In genomic region chr2:20446180-20446579, GRCm38 (mm10) we compare ENCODE assay signal across 15 mouse cellular contexts.
DNase-seq lines count a peak whose midpoint lies in the region; ATAC-seq and TF ChIP-seq lines count a peak whose summit lies in the region.
"Had no signal": no experiment of that assay in that cellular context is flagged by ENCODE, and none has a peak within 500 bp of the region (broad histone marks: within the 10 kb centered on the region; RNA-seq: fewer than 3 reads in every experiment).

No protein-coding gene starts in this region.

- peak overlapping the region; percentile 26; the same call in 1 of the 2 replicates for H3K27ac ChIP-seq in heart, embryonic 15.5 days
- H3K27ac ChIP-seq in heart, embryonic 12.5 days (ENCODE audit: poor library complexity, severe bottlenecking), result no peak overlapping the region
- H3K27ac ChIP-seq in left cerebral cortex, adult 2 months, result no peak overlapping the region
- H3K27ac ChIP-seq in brown adipose tissue, adult 24 weeks (replicated peaks; ENCODE audit: low read depth, low read length), result peak overlapping the region; percentile 91; the same call in 1 of the 2 replicates
- H3K27ac ChIP-seq: forebrain, embryonic 15.5 days; liver, embryonic 15.5 days; neural tube, embryonic 12.5 days had no signal

- DNase-seq in left cerebral cortex, adult 2 months (ENCODE audit: extremely low spot score in 1 of 2, low spot score in 2 of 2), result no peak
- DNase-seq in left cerebral cortex, postnatal 10 days (ENCODE audit: extremely low spot score in 1 of 2, low spot score in 2 of 2), result no peak
- peak; percentile 10 for DNase-seq in A20 (ENCODE audit: low read depth, low spot score)
- DNase-seq in cerebellum, adult 11 months, result no peak
- DNase-seq in layer of hippocampus, postnatal 14 days (ENCODE audit: low spot score in 2 of 2), result no peak
- DNase-seq: adrenal gland, postnatal 25 days had no signal

- peak; percentile 22 for TF ChIP-seq CTCF in left cerebral cortex, adult 2 months (IDR thresholded peaks at IDR 0.05)

- no peak overlapping the region for H3K4me3 ChIP-seq in heart, embryonic 15.5 days
- no peak overlapping the region for H3K4me3 ChIP-seq in heart, embryonic 12.5 days
- no peak overlapping the region for H3K4me3 ChIP-seq in left cerebral cortex, adult 2 months
- H3K4me3 ChIP-seq in brown adipose tissue, adult 24 weeks (ENCODE audit: insufficient read depth, low read depth, low read length), result no peak overlapping the region
- H3K4me3 ChIP-seq: forebrain, embryonic 15.5 days; liver, embryonic 15.5 days; megakaryocyte, embryonic 14.5 days; neural tube, embryonic 12.5 days had no signal

- no peaks in the 10 kb centered on the region for H3K9me3 ChIP-seq in heart, embryonic 15.5 days (replicated peaks)
- no peaks in the 10 kb centered on the region for H3K9me3 ChIP-seq in heart, embryonic 12.5 days (replicated peaks)
- H3K9me3 ChIP-seq: forebrain, embryonic 15.5 days; liver, embryonic 15.5 days; megakaryocyte, embryonic 14.5 days; neural tube, embryonic 12.5 days had no signal

- intact Hi-C loops in left cerebral cortex, adult 2 months (cut with DNase I), result no loop called here
- intact Hi-C loops in left cerebral cortex, postnatal 10 days (cut with DNase I), result no loop called here

- H3K27me3 ChIP-seq in heart, embryonic 15.5 days, result no peaks in the 10 kb centered on the region
- no peaks in the 10 kb centered on the region for H3K27me3 ChIP-seq in heart, embryonic 12.5 days (replicated peaks)
- H3K27me3 ChIP-seq: forebrain, embryonic 15.5 days; liver, embryonic 15.5 days; megakaryocyte, embryonic 14.5 days; neural tube, embryonic 12.5 days had no signal

- H3K9ac ChIP-seq in heart, embryonic 15.5 days, result no peak overlapping the region
- H3K9ac ChIP-seq in heart, embryonic 12.5 days, result no peak overlapping the region
- H3K9ac ChIP-seq: forebrain, embryonic 15.5 days; liver, embryonic 15.5 days; neural tube, embryonic 12.5 days had no signal

- no peak for ATAC-seq in heart, embryonic 15.5 days (replicated peaks; ENCODE audit: insufficient number of reproducible peaks, insufficient read depth, low FRiP score, low read depth)
- no peak for ATAC-seq in heart, embryonic 12.5 days (ENCODE audit: insufficient number of reproducible peaks, low FRiP score)
- ATAC-seq: activated CD4-positive, CD25-positive, alpha-beta regulatory T cell, adult 4 months; forebrain, embryonic 15.5 days; inflammation-experienced regulatory T-cells, adult 6 months had no signal

- no peak overlapping the region for H3K4me2 ChIP-seq in heart, embryonic 15.5 days
- no peak overlapping the region for H3K4me2 ChIP-seq in heart, embryonic 12.5 days
- H3K4me2 ChIP-seq: forebrain, embryonic 15.5 days; liver, embryonic 15.5 days; neural tube, embryonic 12.5 days had no signal

- WGBS in heart, embryonic 15.5 days, result 39% methylated on average over 4 of the region's 4 CpGs
- WGBS in heart, embryonic 12.5 days, result 39% methylated on average over 4 of the region's 4 CpGs

- H3K36me3 ChIP-seq in heart, embryonic 15.5 days, result no peaks in the 10 kb centered on the region
- H3K36me3 ChIP-seq in heart, embryonic 12.5 days, result no peaks in the 10 kb centered on the region
- H3K36me3 ChIP-seq: forebrain, embryonic 15.5 days; liver, embryonic 15.5 days; neural tube, embryonic 12.5 days had no signal

- peaks cover 15% of the 10 kb centered on the region for H3K4me1 ChIP-seq in heart, embryonic 15.5 days (replicated peaks)
- peaks cover 27% of the 10 kb centered on the region for H3K4me1 ChIP-seq in heart, embryonic 12.5 days (replicated peaks)
- peaks cover 11% of the 10 kb centered on the region for H3K4me1 ChIP-seq in brown adipose tissue, adult 24 weeks (ENCODE audit: control insufficient read depth, insufficient read depth, insufficient read length, low read length)
- H3K4me1 ChIP-seq: forebrain, embryonic 15.5 days; liver, embryonic 15.5 days; neural tube, embryonic 12.5 days had no signal

Comparison
In these comparisons a context has a peak if more than half of its experiments do, and no peak if none do; other contexts are left out.
1. H3K27ac ChIP-seq: peak in heart, embryonic 15.5 days (single experiment) and brown adipose tissue, adult 24 weeks (single experiment); none in heart, embryonic 12.5 days (single experiment) and left cerebral cortex, adult 2 months (single experiment).